Mouse (Mus musculus): ENCODE results near the gene Hdc. TPM values are rescaled to one million over a fixed set of nuclear protein-coding genes. Genes with fewer than 3 reads are reported as not detected.

The Hdc gene
- total and polyA plus RNA-seq, 3 experiments, result 2.8 to 5.5 TPM; not detected in 1

- TF ChIP-seq ZMIZ1 (IDR thresholded peaks at IDR 0.05; ENCODE audit: low read depth, low read length), result no peak
- TF ChIP-seq UBTF (IDR thresholded peaks at IDR 0.05; ENCODE audit: borderline replicate concordance, insufficient read depth, low read depth, low read length), result no peak
- TF ChIP-seq E2F4 (IDR thresholded peaks at IDR 0.05; ENCODE audit: borderline replicate concordance, low read depth, low read length), result no peak
- no peak for TF ChIP-seq SMC3 (IDR thresholded peaks at IDR 0.05; ENCODE audit: low read depth, low read length)
- TF ChIP-seq NRF1 (IDR thresholded peaks at IDR 0.05; ENCODE audit: insufficient read depth, low read depth, low read length, poor library complexity, severe bottlenecking), result no peak
- TF ChIP-seq BHLHE40 (IDR thresholded peaks at IDR 0.05; ENCODE audit: borderline replicate concordance, low read depth, low read length), result no peak
- TF ChIP-seq MYC (IDR thresholded peaks at IDR 0.05; ENCODE audit: low read depth, low read length), result 0 out of 2 replicates have a peak, but pooled peaks have one; percentile 57
- TF ChIP-seq HCFC1 (IDR thresholded peaks at IDR 0.05; ENCODE audit: low read depth, low read length), result no peak
- no peak for TF ChIP-seq POLR2A (IDR thresholded peaks at IDR 0.05; ENCODE audit: control insufficient read depth in 1 of 2, insufficient read depth in 1 of 2, low read depth in 1 of 2, low read length in 2 of 2, poor library complexity in 1 of 2)
- TF ChIP-seq ZKSCAN1 (IDR thresholded peaks at IDR 0.05; ENCODE audit: low read depth, low read length), result no peak
- TF ChIP-seq ZC3H11A (IDR thresholded peaks at IDR 0.05; ENCODE audit: low read depth, low read length), result no peak
- no peak for TF ChIP-seq ELF1 (IDR thresholded peaks at IDR 0.05; ENCODE audit: low read depth, low read length)
- TF ChIP-seq MEF2A (IDR thresholded peaks at IDR 0.05; ENCODE audit: extremely low read depth, insufficient replicate concordance, low read depth, low read length, poor library complexity, severe bottlenecking), result no peak
- no peak for TF ChIP-seq MAFK (IDR thresholded peaks at IDR 0.05; ENCODE audit: borderline replicate concordance, low read depth, low read length)
- no peak for TF ChIP-seq RAD21 (IDR thresholded peaks at IDR 0.05; ENCODE audit: low read depth, low read length)
- TF ChIP-seq MAX (IDR thresholded peaks at IDR 0.05; ENCODE audit: low read length), result peak; percentile 30; the same call in 1 of the 2 replicates
- 0 out of 2 replicates have a peak, but pooled peaks have one; percentile 42 for TF ChIP-seq ETS1 (IDR thresholded peaks at IDR 0.05; ENCODE audit: low read depth, low read length)
- TF ChIP-seq ZNF384 (IDR thresholded peaks at IDR 0.05; ENCODE audit: low read depth, low read length), result no peak
- no peak for TF ChIP-seq MYB (IDR thresholded peaks at IDR 0.05; ENCODE audit: low read depth, low read length)
- no peak for TF ChIP-seq NELFE (IDR thresholded peaks at IDR 0.05; ENCODE audit: low read depth, low read length)
Observed at GRCm38 (mm10) chr2:126597279-126598241, 21.5 kb downstream of the Hdc start (continued).
